Mouse (Mus musculus): Measurements from ENCODE around the gene Sox8. TPM values are rescaled to one million over a fixed set of nuclear protein-coding genes. Genes with fewer than 3 reads are reported as not detected.
A peak's percentile ranks its signal among the peaks of the same experiment; 100 is the strongest.

Sox8 gene
- 24.2 and 25.1 TPM in 2 replicates for polyA plus RNA-seq (2015; fragmentation: Nextera tagmentation; extraction: Ambion mirVana)

DNA sequence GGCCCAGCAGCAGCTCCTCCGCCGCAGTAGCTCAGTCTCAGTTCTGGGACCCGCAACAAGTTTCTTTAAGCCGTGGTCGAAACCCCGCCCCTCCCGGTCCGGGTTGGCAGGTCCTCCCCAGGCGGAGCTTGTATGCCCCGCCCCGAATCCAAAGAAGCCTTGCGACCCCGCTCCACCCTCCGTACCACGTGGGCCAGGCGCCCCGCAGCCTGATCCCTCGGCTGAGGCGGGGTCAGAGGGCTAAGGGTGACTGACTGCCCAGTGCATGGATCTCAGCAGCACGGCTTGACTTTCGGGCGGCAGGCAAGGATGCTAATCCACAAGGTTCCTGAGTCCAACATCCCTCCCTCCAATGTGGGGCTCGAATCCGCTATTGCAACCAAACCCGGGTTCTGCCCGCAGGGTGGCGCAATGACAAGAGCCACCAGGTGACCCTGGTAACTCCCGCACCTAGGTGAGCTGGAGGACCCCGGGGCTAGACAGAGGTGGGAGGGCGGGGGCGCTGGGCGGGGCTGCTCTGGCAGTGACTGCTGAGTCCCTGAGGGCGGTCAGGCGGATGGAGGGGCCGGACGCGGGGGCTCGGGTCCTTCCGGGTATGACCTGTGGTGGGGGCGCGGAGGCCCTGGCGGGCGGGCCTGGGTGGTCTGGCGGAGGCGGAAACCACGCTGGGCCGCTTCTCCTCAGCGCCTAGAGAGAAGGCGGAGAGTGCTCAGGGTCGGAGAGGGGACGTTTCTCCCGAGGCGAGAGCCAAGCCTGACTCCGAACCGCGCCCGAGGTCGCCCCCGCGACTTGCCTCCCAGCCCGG is at the start of gene Sox8:
Sox8 (minus strand) TSS at position 39 of the 805 bp plus-strand sequence.
- ATAC-seq = peak; percentile 74
- Histone ChIP-seq H3K36me3 (ENCODE audit: control insufficient read depth, insufficient read depth, low read length) (no peaks in the 10 kb centered on the region), H3K4me2 (ENCODE audit: low read length) (peak within 1 kb of the TSS; percentile 90), H3K27me3 (replicated peaks; ENCODE audit: control insufficient read depth, insufficient read depth, low read length) (peaks cover 10% of the 10 kb centered on the region), H3K9ac (ENCODE audit: low read depth, low read length) (peak within 1 kb of the TSS; percentile 53), H3K27ac (ENCODE audit: low read depth, low read length) (peak within 1 kb of the TSS; percentile 62; the same call in 1 of the 2 replicates), H3K4me3 (ENCODE audit: low read length) (peak within 1 kb of the TSS; percentile 45), H3K4me1 (ENCODE audit: control insufficient read depth, insufficient read depth, low read depth, low read length) (peaks cover 27% of the 10 kb centered on the region), H3K9me3 (ENCODE audit: control insufficient read depth, low read length) (no peaks in the 10 kb centered on the region)
- under 1% methylated on average over 59 of the region's 61 CpGs for WGBS

DNA sequence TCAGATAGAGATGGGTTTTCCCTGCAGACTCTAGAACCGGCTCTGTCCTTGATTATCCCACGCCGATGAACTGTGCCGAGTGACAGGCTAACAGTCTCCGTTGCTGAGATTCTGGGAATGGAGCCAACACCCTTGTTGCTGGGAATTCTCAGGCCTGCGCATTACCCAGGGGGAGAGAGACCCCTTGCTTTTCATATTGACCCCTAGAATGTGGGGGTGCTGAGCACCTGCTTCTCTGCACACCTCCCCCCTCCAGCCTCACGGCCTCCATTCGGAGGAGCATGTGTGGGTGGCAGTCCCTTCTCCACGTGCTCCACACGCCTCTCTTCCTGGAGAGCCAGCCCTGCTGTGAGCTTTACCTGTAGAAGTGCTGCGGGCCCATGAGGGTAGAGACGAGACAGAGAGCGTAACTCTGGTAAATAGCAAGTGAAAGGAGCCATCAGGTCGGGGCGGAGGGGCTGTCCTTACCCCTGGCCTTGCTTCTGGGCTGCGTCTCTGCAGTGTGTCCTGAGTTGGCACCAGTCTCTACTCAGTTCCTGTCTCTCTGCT is 48.1 kb upstream of the Sox8 start:
- Histone ChIP-seq H3K4me1 (ENCODE audit: control insufficient read depth, insufficient read depth, low read depth, low read length) (peaks cover 10% of the 10 kb centered on the region), H3K36me3 (ENCODE audit: control insufficient read depth, insufficient read depth, low read length) (0 out of 2 replicates have a peak, but pooled peaks cover 3% of the 10 kb centered on the region), H3K9me3 (ENCODE audit: control insufficient read depth, low read length) (no peaks in the 10 kb centered on the region), H3K9ac (ENCODE audit: low read depth, low read length) (peak overlapping the region; percentile 50), H3K27ac (ENCODE audit: low read depth, low read length) (peak overlapping the region; percentile 64), H3K4me3 (ENCODE audit: low read length) (no peak overlapping the region), H3K4me2 (ENCODE audit: low read length) (peak overlapping the region; percentile 37; the same call in 1 of the 2 replicates), H3K27me3 (replicated peaks; ENCODE audit: control insufficient read depth, insufficient read depth, low read length) (no peaks in the 10 kb centered on the region)
- peak; percentile 85 for ATAC-seq
- WGBS = 25% methylated on average over 16 of the region's 16 CpGs

DNA sequence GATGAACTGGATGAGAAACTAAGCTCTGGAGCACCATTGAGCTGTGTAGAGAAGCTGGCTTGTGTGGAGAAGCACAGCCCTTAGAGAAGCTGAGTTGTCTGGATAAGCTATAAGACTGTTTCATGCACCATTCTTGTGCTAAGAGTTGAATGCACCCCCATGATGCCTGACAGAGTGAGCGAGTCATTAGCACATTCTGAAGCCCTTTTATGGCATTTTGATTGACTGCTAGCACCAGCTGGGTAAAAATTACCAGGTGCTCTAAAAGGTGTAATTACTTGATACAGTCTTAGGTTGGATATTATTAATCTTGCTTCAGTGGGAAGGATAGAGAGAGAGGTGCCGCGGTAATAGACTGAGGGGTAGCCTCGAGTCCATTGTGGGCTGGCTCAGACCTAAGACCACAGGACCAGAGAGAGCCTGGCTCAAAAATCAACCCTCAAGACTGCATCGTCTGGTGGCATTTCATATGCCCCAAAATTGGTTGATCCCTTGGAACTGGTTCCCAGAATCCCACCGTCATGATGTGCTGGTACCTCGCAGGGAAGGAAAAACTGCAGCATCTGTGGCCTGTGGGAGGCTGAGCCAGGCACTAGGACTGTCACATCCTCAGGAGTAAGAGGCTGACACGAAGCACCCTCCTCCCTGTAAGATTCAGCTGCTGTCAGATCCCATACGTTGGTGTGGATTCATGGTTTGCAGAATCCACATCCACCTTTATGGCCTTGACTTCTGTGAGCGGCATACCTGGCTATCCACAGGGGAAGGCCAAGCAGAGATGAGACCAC is 44.4 kb upstream of the Sox8 start:
- Histone ChIP-seq H3K27ac (ENCODE audit: low read depth, low read length) (no peak overlapping the region), H3K9me3 (ENCODE audit: control insufficient read depth, low read length) (no peaks in the 10 kb centered on the region), H3K4me2 (ENCODE audit: low read length) (no peak overlapping the region)

DNA sequence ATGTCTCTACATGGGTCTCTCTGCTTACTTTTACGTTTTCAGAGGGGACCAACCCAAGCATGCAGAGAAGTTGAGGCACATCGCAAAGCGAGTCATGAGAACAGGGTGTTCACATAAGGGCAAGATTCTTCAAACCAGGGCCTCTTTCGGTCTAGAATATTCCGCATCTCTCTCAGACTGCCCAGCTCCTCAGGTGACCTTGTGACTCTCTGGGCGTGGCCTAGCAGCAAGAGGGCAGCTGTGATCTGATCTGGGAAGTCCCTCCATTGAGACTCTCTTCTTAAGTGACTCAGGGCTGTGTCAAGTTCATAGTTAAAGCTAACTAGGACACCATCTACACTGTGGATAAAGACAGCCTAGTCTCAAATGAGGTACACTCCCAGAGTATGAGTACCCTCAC is 42.8 kb upstream of the Sox8 start:
- ATAC-seq = no peak
- Histone ChIP-seq H3K36me3 (ENCODE audit: control insufficient read depth, insufficient read depth, low read length) (0 out of 2 replicates have a peak, but pooled peaks cover 3% of the 10 kb centered on the region), H3K9ac (ENCODE audit: low read depth, low read length) (no peak overlapping the region), H3K27ac (ENCODE audit: low read depth, low read length) (no peak overlapping the region), H3K4me3 (ENCODE audit: low read length) (no peak overlapping the region), H3K27me3 (replicated peaks; ENCODE audit: control insufficient read depth, insufficient read depth, low read length) (no peaks in the 10 kb centered on the region), H3K9me3 (ENCODE audit: control insufficient read depth, low read length) (no peaks in the 10 kb centered on the region), H3K4me1 (ENCODE audit: control insufficient read depth, insufficient read depth, low read depth, low read length) (peaks cover 24% of the 10 kb centered on the region), H3K4me2 (ENCODE audit: low read length) (no peak overlapping the region)
- WGBS = 97% methylated on average over 6 of the region's 6 CpGs

More for the DNA sequence above, 44.4 kb upstream of the Sox8 start:
- Histone ChIP-seq H3K4me3 (ENCODE audit: low read length) (no peak overlapping the region), H3K36me3 (ENCODE audit: control insufficient read depth, insufficient read depth, low read length) (0 out of 2 replicates have a peak, but pooled peaks cover 3% of the 10 kb centered on the region), H3K27me3 (replicated peaks; ENCODE audit: control insufficient read depth, insufficient read depth, low read length) (no peaks in the 10 kb centered on the region), H3K9ac (ENCODE audit: low read depth, low read length) (no peak overlapping the region), H3K4me1 (ENCODE audit: control insufficient read depth, insufficient read depth, low read depth, low read length) (peaks cover 15% of the 10 kb centered on the region)
- no peak for ATAC-seq
- WGBS = 90% methylated on average over 10 of the region's 10 CpGs

DNA sequence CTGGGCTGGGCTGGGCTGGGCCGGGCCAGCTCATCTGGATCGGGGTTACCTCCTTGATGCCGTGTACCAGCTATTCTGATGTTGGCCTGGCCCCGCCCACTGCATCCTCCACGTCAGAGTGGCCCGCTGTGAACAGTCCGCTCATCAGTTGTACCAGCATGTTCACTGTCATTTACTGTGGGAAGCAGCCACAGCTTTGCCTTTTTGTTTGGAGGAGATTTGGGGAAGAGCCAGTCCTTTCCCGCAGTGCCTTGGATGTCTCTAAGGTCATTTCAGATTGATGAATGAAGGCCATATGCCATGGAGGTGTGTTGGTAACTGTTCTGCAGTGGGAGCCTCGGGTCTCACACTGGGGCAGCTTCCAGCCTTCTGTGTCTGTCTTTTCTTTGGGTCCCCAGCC is 42.1 kb upstream of the Sox8 start:
- no peak overlapping the region for H3K9ac ChIP-seq (ENCODE audit: low read depth, low read length)
- H3K9me3 ChIP-seq (ENCODE audit: control insufficient read depth, low read length) = no peaks in the 10 kb centered on the region
- no peak overlapping the region for H3K27ac ChIP-seq (ENCODE audit: low read depth, low read length)
- H3K4me1 ChIP-seq (ENCODE audit: control insufficient read depth, insufficient read depth, low read depth, low read length) = peaks cover 19% of the 10 kb centered on the region
- H3K27me3 ChIP-seq (replicated peaks; ENCODE audit: control insufficient read depth, insufficient read depth, low read length) = no peaks in the 10 kb centered on the region
- no peak overlapping the region for H3K4me3 ChIP-seq (ENCODE audit: low read length)
- H3K36me3 ChIP-seq (ENCODE audit: control insufficient read depth, insufficient read depth, low read length) = 0 out of 2 replicates have a peak, but pooled peaks cover 3% of the 10 kb centered on the region
- 74% methylated on average over 9 of the region's 9 CpGs for WGBS
- no peak overlapping the region for H3K4me2 ChIP-seq (ENCODE audit: low read length)
- no peak for ATAC-seq

DNA sequence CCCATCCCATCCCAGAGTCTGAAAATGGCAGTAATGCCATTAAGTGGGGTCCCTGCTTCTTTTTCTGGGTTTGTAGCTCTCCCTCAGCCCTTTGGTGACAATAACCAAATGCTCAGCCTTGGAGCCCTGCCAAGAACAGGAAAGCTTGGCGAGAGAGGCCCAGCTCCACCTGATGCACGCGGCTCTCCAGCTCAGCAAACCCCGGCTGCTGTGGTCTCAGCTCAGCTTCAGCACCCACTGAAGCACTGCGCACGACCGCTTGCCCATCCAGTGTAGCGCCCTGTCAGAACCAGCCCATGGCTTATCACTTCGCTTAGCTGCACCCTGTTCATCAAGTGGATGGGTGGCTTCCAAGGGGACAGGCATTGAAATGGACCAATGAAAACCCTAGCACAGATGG is 39.7 kb upstream of the Sox8 start:
- Histone ChIP-seq H3K9me3 (ENCODE audit: control insufficient read depth, low read length) (no peaks in the 10 kb centered on the region), H3K36me3 (ENCODE audit: control insufficient read depth, insufficient read depth, low read length) (no peaks in the 10 kb centered on the region), H3K9ac (ENCODE audit: low read depth, low read length) (peak overlapping the region; percentile 31; the same call in 1 of the 2 replicates), H3K27me3 (replicated peaks; ENCODE audit: control insufficient read depth, insufficient read depth, low read length) (no peaks in the 10 kb centered on the region), H3K27ac (ENCODE audit: low read depth, low read length) (peak overlapping the region; percentile 57), H3K4me2 (ENCODE audit: low read length) (peak overlapping the region; percentile 10; the same call in 1 of the 2 replicates), H3K4me3 (ENCODE audit: low read length) (no peak overlapping the region), H3K4me1 (ENCODE audit: control insufficient read depth, insufficient read depth, low read depth, low read length) (peaks cover 19% of the 10 kb centered on the region)
- WGBS = 44% methylated on average over 9 of the region's 9 CpGs
- peak; percentile 52; the same call in 1 of the 2 replicates for ATAC-seq

DNA sequence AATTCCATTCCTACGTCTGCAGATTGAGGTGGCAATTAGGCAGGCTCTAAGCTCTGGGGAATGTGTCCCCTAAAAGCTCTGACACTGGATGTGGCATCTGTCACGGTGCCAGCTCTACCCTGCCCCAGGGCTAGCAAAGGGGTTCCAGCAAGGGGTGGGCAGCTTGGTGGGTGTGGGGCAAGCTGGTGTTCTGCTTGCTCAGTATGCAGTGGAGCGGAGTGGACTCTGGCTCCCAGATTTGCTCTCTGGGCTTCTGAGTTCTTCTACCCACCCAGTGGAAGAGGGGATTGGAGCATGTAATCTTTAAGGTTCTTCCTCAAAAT is 39.0 kb upstream of the Sox8 start:
- H3K4me1 ChIP-seq (ENCODE audit: control insufficient read depth, insufficient read depth, low read depth, low read length) = peaks cover 19% of the 10 kb centered on the region
- peak overlapping the region; percentile 57 for H3K27ac ChIP-seq (ENCODE audit: low read depth, low read length)
- H3K4me2 ChIP-seq (ENCODE audit: low read length) = no peak overlapping the region
- no peaks in the 10 kb centered on the region for H3K9me3 ChIP-seq (ENCODE audit: control insufficient read depth, low read length)
- no peaks in the 10 kb centered on the region for H3K36me3 ChIP-seq (ENCODE audit: control insufficient read depth, insufficient read depth, low read length)
- 39% methylated on average over 3 of the region's 3 CpGs for WGBS
- no peak overlapping the region for H3K9ac ChIP-seq (ENCODE audit: low read depth, low read length)
- no peaks in the 10 kb centered on the region for H3K27me3 ChIP-seq (replicated peaks; ENCODE audit: control insufficient read depth, insufficient read depth, low read length)
- no peak for ATAC-seq
- no peak overlapping the region for H3K4me3 ChIP-seq (ENCODE audit: low read length)

DNA sequence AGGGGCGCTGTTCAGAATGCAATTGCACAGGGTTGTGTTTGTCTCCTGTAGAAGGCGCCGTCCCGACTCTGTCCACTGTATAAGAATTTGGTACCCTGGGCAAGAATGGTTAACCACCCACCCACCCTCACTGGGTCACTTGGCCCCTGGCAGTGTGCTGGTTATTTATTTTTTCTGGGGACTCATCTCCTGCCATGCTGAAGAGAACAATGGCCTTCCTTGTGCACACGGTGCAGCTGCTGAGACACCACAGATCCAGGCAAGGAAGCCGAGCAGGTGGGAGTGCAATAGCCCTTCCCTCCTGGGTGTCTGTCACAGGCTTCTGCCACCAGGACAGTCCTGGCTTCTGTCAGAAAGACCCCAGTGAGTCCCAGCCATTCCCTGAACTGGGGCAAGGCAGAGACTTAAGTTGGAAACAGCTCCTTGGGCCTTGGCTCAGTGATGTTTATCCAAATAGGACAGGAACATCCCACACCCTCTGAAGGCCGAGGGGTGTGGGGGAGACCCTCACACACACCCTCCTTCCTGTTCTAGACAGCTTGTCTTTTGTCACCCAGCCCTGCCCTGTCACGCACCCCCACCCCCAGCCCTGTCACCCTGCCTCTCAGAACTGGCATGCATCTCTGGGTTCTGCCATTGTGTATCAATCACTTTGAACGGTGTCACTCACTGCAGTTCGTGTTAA is 38.5 kb upstream of the Sox8 start:
- Histone ChIP-seq H3K9me3 (ENCODE audit: control insufficient read depth, low read length) (no peaks in the 10 kb centered on the region), H3K4me3 (ENCODE audit: low read length) (no peak overlapping the region), H3K4me1 (ENCODE audit: control insufficient read depth, insufficient read depth, low read depth, low read length) (peaks cover 19% of the 10 kb centered on the region), H3K27me3 (replicated peaks; ENCODE audit: control insufficient read depth, insufficient read depth, low read length) (no peaks in the 10 kb centered on the region), H3K27ac (ENCODE audit: low read depth, low read length) (peak overlapping the region; percentile 12; the same call in 1 of the 2 replicates), H3K9ac (ENCODE audit: low read depth, low read length) (no peak overlapping the region), H3K4me2 (ENCODE audit: low read length) (no peak overlapping the region), H3K36me3 (ENCODE audit: control insufficient read depth, insufficient read depth, low read length) (no peaks in the 10 kb centered on the region)
- peak; percentile 48; the same call in 1 of the 2 replicates for ATAC-seq
- 43% methylated on average over 10 of the region's 10 CpGs for WGBS
